Mouse (Mus musculus): ENCODE measurements around the gene Napepld. TPM values are rescaled to one million over a fixed set of nuclear protein-coding genes. Genes with fewer than 3 reads are reported as not detected.

Gene Napepld
- polyA plus RNA-seq, 1 experiment from 2014 or later: 3.6 TPM

Other genes starting within 250 kb of the Napepld start
- gene Lrrc17, start 157.8 kb downstream of the Napepld start, polyA plus RNA-seq (2015; fragmentation: Nextera tagmentation; extraction: Ambion mirVana): 68.7 and 74.7 TPM in 2 replicates
- gene Fbxl13, start 55.8 kb downstream of the Napepld start, polyA plus RNA-seq (2015; fragmentation: Nextera tagmentation; extraction: Ambion mirVana): 0.31 and 0.42 TPM in 2 replicates
- gene Armc10, start 55.6 kb downstream of the Napepld start, polyA plus RNA-seq (2015; fragmentation: Nextera tagmentation; extraction: Ambion mirVana): 32.8 and 34.2 TPM in 2 replicates
- gene Pmpcb, start 35.7 kb upstream of the Napepld start, polyA plus RNA-seq (2015; fragmentation: Nextera tagmentation; extraction: Ambion mirVana): 77.1 and 77.9 TPM in 2 replicates
- gene Dnajc2, start 83.9 kb upstream of the Napepld start, polyA plus RNA-seq (2015; fragmentation: Nextera tagmentation; extraction: Ambion mirVana): 44.5 and 47.6 TPM in 2 replicates
- gene Psmc2, start 83.9 kb upstream of the Napepld start, polyA plus RNA-seq (2015; fragmentation: Nextera tagmentation; extraction: Ambion mirVana): 160 and 166 TPM in 2 replicates
- not detected in 2 replicates for gene Slc26a5, start 164.2 kb upstream of the Napepld start, polyA plus RNA-seq (2015; fragmentation: Nextera tagmentation; extraction: Ambion mirVana)